Mouse (Mus musculus): ENCODE measurements around the gene Thnsl2. TPM values are rescaled to one million over a fixed set of nuclear protein-coding genes. Genes with fewer than 3 reads are reported as not detected.

Thnsl2 gene
- polyA plus RNA-seq, 1 experiment = 0.06 TPM

DNA sequence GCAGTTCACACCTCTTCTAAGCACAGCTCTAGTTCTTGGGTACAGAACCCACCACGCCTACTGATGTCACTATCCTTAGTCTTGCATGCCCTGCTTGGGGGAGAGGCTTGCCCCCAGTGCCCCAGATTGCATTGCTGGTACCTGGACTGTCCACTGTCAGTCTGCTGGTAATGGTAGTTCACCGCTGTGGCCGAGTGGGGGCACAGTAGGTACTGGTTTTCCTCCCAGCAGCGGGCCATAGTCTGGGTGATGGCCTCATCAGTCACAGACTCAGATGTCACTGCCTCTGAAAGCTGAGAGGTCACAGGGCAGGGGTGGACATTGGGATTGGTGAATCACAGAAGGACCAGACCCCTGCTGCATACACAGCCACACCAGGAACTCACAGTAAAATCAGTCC is 15.2 kb downstream of the Thnsl2 start:
- no peak overlapping the region for H3ac ChIP-seq (ENCODE audit: control insufficient read depth, insufficient read length)
- no peaks in the 10 kb centered on the region for H3K27me3 ChIP-seq (ENCODE audit: control insufficient read depth, insufficient read depth, insufficient read length)
- no peak overlapping the region for H3K4me3 ChIP-seq
- no peak for TF ChIP-seq MYOD1 (IDR thresholded peaks at IDR 0.05; ENCODE audit: control insufficient read depth in 1 of 3, insufficient read length in 2 of 3, low read depth in 2 of 3)
- no peak overlapping the region for H3K4me2 ChIP-seq (ENCODE audit: low read depth)
- H3K79me2 ChIP-seq (ENCODE audit: control insufficient read depth, insufficient read depth) = no peaks in the 10 kb centered on the region
- H3K36me3 ChIP-seq (ENCODE audit: control insufficient read depth, insufficient read depth) = no peaks in the 10 kb centered on the region

DNA sequence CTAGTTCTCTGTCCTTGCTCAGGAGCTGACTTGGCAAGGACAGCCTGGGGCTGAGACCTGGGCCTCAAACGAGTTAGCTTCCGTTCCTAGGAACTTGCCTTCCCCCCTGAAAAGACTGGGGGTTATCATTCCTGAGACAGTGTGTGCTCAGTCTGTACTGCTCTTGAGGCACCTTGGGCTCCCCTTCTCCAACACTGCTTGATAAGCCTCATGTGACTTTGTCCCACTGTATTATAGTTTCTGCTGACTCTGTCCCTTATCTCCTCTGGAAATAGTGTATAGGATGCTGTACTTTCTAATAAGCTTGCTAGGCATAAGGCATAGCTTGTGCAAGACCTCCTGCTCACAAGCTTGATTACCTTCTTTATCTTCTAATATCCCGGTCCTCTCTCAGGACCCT is 17.9 kb downstream of the Thnsl2 start:
- TF ChIP-seq SRF (IDR thresholded peaks at IDR 0.05; ENCODE audit: control insufficient read depth, insufficient read length, low read depth) = no peak
- no peak for TF ChIP-seq REST (IDR thresholded peaks at IDR 0.05; ENCODE audit: insufficient read depth, insufficient read length)
- no peak for TF ChIP-seq TCF3 (IDR thresholded peaks at IDR 0.05; ENCODE audit: insufficient read length, low read depth)
- TF ChIP-seq USF1 (IDR thresholded peaks at IDR 0.05; ENCODE audit: low read depth) = no peak
- TF ChIP-seq TCF12 (IDR thresholded peaks at IDR 0.05; ENCODE audit: insufficient read depth, poor library complexity, severe bottlenecking) = no peak
- no peak for TF ChIP-seq MYOG (IDR thresholded peaks at IDR 0.05; ENCODE audit: control insufficient read depth in 1 of 3, insufficient read depth in 1 of 3, insufficient read length in 2 of 3, low read depth in 2 of 3)
- no peak for TF ChIP-seq MYOD1 (IDR thresholded peaks at IDR 0.05; ENCODE audit: control insufficient read depth in 1 of 3, insufficient read length in 2 of 3, low read depth in 2 of 3)
- TF ChIP-seq CEBPB (IDR thresholded peaks at IDR 0.05; ENCODE audit: insufficient read depth, poor library complexity, severe bottlenecking) = no peak
- no peak for TF ChIP-seq POLR2AphosphoS2 (IDR thresholded peaks at IDR 0.05; ENCODE audit: insufficient read length, low read depth)
- no peak for TF ChIP-seq MAX (IDR thresholded peaks at IDR 0.05; ENCODE audit: low read depth)
- no peak for TF ChIP-seq E2F4 (IDR thresholded peaks at IDR 0.05; ENCODE audit: insufficient read depth)
- no peak for TF ChIP-seq POLR2A (IDR thresholded peaks at IDR 0.05; ENCODE audit: insufficient read length, low read depth)
- H3K4me3 ChIP-seq = no peak overlapping the region
- H3K79me2 ChIP-seq (ENCODE audit: control insufficient read depth, insufficient read depth) = no peaks in the 10 kb centered on the region
- no peaks in the 10 kb centered on the region for H3K27me3 ChIP-seq (ENCODE audit: control insufficient read depth, insufficient read depth, insufficient read length)
- H3K4me2 ChIP-seq (ENCODE audit: low read depth) = no peak overlapping the region
- H3K36me3 ChIP-seq (ENCODE audit: control insufficient read depth, insufficient read depth) = no peaks in the 10 kb centered on the region
- H3ac ChIP-seq (ENCODE audit: control insufficient read depth, insufficient read length) = no peak overlapping the region

DNA sequence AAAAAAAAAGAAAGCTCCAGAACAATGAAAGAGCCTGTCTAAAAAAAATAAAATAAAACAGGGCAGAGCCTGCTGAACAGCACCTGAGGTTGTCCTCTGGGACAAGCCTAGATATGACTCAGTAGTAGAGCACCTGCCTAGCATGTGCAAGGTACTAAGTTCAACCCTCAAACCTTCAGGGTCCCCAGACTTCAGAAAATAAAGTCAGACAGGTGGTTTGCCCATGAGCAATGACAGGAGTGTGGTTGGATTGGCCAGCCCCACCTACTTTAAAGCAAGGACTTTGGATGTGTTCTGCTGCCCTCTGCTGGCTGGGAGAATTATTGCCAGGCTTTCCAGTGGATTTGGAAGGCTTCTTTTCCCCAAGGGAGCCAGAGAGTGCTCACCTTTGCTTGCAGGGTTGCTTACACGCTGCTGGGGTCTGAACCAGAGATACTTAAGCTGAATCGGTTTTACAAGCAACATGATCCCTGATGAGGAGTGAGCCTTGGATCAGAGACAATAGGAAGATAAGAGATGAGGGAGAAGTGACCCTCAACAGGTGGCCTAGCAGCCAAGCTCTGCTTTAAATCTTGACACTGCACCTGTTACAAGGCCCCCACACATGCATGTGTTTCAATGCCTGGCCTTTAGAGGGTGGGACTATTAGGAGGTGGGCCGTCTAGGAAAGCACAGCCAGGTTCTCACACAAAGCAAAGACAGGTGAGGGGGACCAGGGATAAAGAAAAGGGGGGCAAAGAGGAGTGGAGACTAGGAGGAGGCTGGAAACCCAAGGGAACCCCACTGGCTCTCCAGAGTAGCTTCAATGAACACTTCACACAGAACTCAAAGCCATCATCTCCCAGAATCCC is 19.0 kb downstream of the Thnsl2 start:
- no peaks in the 10 kb centered on the region for H3K79me2 ChIP-seq (ENCODE audit: control insufficient read depth, insufficient read depth)
- no peaks in the 10 kb centered on the region for H3K27me3 ChIP-seq (ENCODE audit: control insufficient read depth, insufficient read depth, insufficient read length)
- TF ChIP-seq MYOD1 (IDR thresholded peaks at IDR 0.05; ENCODE audit: control insufficient read depth in 1 of 3, insufficient read length in 2 of 3, low read depth in 2 of 3) = no peak
- TF ChIP-seq CEBPB (IDR thresholded peaks at IDR 0.05; ENCODE audit: insufficient read depth, poor library complexity, severe bottlenecking) = no peak
- H3K36me3 ChIP-seq (ENCODE audit: control insufficient read depth, insufficient read depth) = no peaks in the 10 kb centered on the region
- no peak overlapping the region for H3ac ChIP-seq (ENCODE audit: control insufficient read depth, insufficient read length)
- no peak overlapping the region for H3K4me3 ChIP-seq
- no peak overlapping the region for H3K4me2 ChIP-seq (ENCODE audit: low read depth)

DNA sequence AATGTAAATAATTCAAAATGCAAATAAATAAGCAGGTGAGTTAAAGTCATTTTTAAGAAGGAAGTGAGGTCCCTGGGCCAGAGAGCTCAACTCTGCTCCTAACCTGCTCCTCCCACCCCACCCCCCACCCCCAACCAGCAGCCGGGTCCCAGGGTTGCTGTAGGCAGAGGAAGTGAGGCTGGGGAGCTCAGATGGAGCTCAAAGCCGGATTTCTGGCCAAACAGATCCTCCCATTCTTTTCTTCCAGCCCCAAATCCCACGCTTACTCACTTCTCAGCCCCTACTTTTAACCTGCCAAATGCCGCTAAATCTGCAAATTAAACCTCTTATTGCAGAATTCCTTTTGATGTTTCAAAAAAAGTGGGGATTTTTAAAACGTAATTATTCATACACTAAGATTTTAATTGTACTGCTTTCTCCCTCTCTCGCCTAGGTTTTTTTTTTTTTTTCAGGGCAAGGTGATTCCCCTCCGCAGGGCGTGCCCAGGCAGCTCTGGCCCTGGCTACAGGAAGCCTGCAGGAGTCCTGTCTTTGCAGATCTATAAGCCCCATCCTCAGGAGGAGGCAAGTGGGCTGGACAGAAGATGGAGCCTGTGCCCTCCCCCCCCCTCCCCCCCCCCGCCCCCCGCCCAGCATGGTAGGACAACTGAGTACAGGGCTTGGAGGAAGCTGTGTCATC is 24.5 kb downstream of the Thnsl2 start:
- Histone ChIP-seq H3K27me3 (ENCODE audit: control insufficient read depth, insufficient read depth, insufficient read length) (no peaks in the 10 kb centered on the region), H3K4me3 (no peak overlapping the region), H3K36me3 (ENCODE audit: control insufficient read depth, insufficient read depth) (no peaks in the 10 kb centered on the region), H3K4me2 (ENCODE audit: low read depth) (no peak overlapping the region), H3K79me2 (ENCODE audit: control insufficient read depth, insufficient read depth) (no peaks in the 10 kb centered on the region), H3ac (ENCODE audit: control insufficient read depth, insufficient read length) (no peak overlapping the region)
- TF ChIP-seq CEBPB (IDR thresholded peaks at IDR 0.05; ENCODE audit: insufficient read depth, poor library complexity, severe bottlenecking) (no peak), MAX (IDR thresholded peaks at IDR 0.05; ENCODE audit: low read depth) (no peak), E2F4 (IDR thresholded peaks at IDR 0.05; ENCODE audit: insufficient read depth) (no peak), MYOG (IDR thresholded peaks at IDR 0.05; ENCODE audit: control insufficient read depth in 1 of 3, insufficient read depth in 1 of 3, insufficient read length in 2 of 3, low read depth in 2 of 3) (no peak), POLR2A (IDR thresholded peaks at IDR 0.05; ENCODE audit: insufficient read length, low read depth) (no peak), POLR2AphosphoS2 (IDR thresholded peaks at IDR 0.05; ENCODE audit: insufficient read length, low read depth) (no peak), USF1 (IDR thresholded peaks at IDR 0.05; ENCODE audit: low read depth) (no peak), TCF12 (IDR thresholded peaks at IDR 0.05; ENCODE audit: insufficient read depth, poor library complexity, severe bottlenecking) (no peak), MYOD1 (IDR thresholded peaks at IDR 0.05; ENCODE audit: control insufficient read depth in 1 of 3, insufficient read length in 2 of 3, low read depth in 2 of 3) (no peak), TCF3 (IDR thresholded peaks at IDR 0.05; ENCODE audit: insufficient read length, low read depth) (no peak), REST (IDR thresholded peaks at IDR 0.05; ENCODE audit: insufficient read depth, insufficient read length) (no peak)

DNA sequence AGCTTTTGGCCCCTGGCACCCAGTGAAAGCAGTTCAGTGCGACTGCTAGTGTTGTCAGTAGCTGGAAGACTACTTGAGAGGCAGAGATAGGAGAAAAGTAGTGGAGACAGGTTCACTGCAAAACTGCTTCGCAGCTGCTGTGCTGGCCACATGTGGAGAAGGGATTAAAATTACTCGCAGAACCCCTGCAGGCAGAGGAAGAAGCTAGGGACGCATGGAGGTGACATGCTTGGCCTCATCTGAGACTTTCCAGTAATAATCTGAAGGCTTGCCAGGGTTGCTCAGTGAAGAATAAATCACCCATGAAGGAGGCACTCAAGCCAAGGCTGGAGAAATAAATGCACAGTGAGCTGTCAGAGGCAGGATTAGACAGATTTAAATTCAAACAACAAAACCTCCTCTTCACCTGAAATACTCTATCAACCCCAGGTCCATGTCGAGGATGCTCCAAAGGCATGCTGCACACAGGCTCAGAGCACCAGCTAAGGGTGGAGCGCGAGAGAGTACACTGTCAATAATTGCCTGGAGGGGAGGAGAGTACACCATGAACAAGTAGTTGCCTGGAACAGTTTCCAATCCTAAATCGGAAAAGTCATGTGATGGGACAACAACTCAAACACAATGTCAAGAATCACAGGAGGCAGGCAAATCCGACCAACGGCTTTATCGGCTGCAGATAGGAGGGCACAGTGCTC is 32.7 kb downstream of the Thnsl2 start:
- H3K27me3 ChIP-seq (ENCODE audit: control insufficient read depth, insufficient read depth, insufficient read length) = peaks cover 16% of the 10 kb centered on the region
- no peaks in the 10 kb centered on the region for H3K79me2 ChIP-seq (ENCODE audit: control insufficient read depth, insufficient read depth)
- TF ChIP-seq USF1 (IDR thresholded peaks at IDR 0.05; ENCODE audit: low read depth) (no peak), REST (IDR thresholded peaks at IDR 0.05; ENCODE audit: insufficient read depth, insufficient read length) (no peak), E2F4 (IDR thresholded peaks at IDR 0.05; ENCODE audit: insufficient read depth) (no peak), CEBPB (IDR thresholded peaks at IDR 0.05; ENCODE audit: insufficient read depth, poor library complexity, severe bottlenecking) (no peak), MYOD1 (IDR thresholded peaks at IDR 0.05; ENCODE audit: control insufficient read depth in 1 of 3, insufficient read length in 2 of 3, low read depth in 2 of 3) (no peak), SRF (IDR thresholded peaks at IDR 0.05; ENCODE audit: control insufficient read depth, insufficient read length, low read depth) (no peak), MAX (IDR thresholded peaks at IDR 0.05; ENCODE audit: low read depth) (no peak), POLR2AphosphoS2 (IDR thresholded peaks at IDR 0.05; ENCODE audit: insufficient read length, low read depth) (no peak), TCF12 (IDR thresholded peaks at IDR 0.05; ENCODE audit: insufficient read depth, poor library complexity, severe bottlenecking) (no peak), POLR2A (IDR thresholded peaks at IDR 0.05; ENCODE audit: insufficient read length, low read depth) (no peak), MYOG (IDR thresholded peaks at IDR 0.05; ENCODE audit: control insufficient read depth in 1 of 3, insufficient read depth in 1 of 3, insufficient read length in 2 of 3, low read depth in 2 of 3) (no peak), TCF3 (IDR thresholded peaks at IDR 0.05; ENCODE audit: insufficient read length, low read depth) (no peak)
- H3K4me3 ChIP-seq = no peak overlapping the region
- H3K4me2 ChIP-seq (ENCODE audit: low read depth) = no peak overlapping the region
- no peak overlapping the region for H3ac ChIP-seq (ENCODE audit: control insufficient read depth, insufficient read length)
- H3K36me3 ChIP-seq (ENCODE audit: control insufficient read depth, insufficient read depth) = no peaks in the 10 kb centered on the region

Data from myocyte (in vitro differentiated cells).